Mouse (Mus musculus) C2C12 (cell line): ENCODE measurements around the gene Pomt2.

Experiments
- CEBPB ChIP-seq: IDR thresholded peaks from one replicate; pipeline ENCODE4 v1.6.1; 2011; ENCODE audit warnings: low read depth, mild to moderate bottlenecking, control low read depth, moderate library complexity
- CTCF ChIP-seq: IDR thresholded peaks from one replicate; pipeline ENCODE4 v1.5.1; 2011; ENCODE audit not compliant: control insufficient read depth, insufficient read depth, insufficient read length
- FOSL1 ChIP-seq: IDR thresholded peaks from one replicate; pipeline ENCODE4 v1.8.0; 2011; ENCODE audit warnings: mild to moderate bottlenecking, low read length; ENCODE audit not compliant: poor library complexity, insufficient read depth, severe bottlenecking
- MAX ChIP-seq: IDR thresholded peaks from one replicate; pipeline ENCODE4 v1.6.1; 2011; ENCODE audit warnings: mild to moderate bottlenecking, control low read depth
- MYOD1 ChIP-seq: IDR thresholded peaks from one replicate; pipeline ENCODE4 v1.6.1; 2011; ENCODE audit warnings: low read depth; ENCODE audit not compliant: control insufficient read depth, insufficient read length
- MYOG ChIP-seq: IDR thresholded peaks from one replicate; pipeline ENCODE4 v1.6.1; 2011; ENCODE audit not compliant: control insufficient read depth, insufficient read length; ENCODE audit errors: extremely low read depth
- USF1 ChIP-seq: IDR thresholded peaks from one replicate; pipeline ENCODE4 v1.6.1; 2011; ENCODE audit warnings: low read depth, mild to moderate bottlenecking, control low read depth, moderate library complexity

DNA sequence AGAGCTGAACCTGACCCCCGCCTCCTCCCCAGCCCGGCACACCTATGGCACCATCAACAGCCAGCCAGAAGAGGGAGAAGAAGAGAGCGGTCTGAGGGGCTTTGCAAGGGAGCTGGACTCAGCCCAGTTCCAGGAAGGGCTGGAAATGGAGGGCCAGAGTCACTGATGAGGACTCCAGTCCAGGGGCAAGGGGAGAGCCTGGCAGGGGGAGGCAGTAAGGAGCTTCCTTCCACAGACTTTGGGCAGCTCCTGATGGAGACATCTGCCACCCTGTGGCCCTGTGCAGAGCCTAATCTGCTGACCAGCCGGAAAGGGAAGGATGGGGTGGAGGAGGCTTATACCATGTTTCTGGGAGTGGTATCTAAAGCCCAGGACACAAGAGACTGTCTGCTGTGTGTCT is 58.5 kb downstream of the Pomt2 start:
- TF ChIP-seq CTCF (no peak), MAX (no peak), MYOG (no peak), MYOD1 (no peak), CEBPB (no peak), USF1 (no peak), FOSL1 (no peak)
